Mouse (Mus musculus): ENCODE results near the gene Rala. TPM values are rescaled to one million over a fixed set of nuclear protein-coding genes. Genes with fewer than 3 reads are reported as not detected.

The Rala gene
- polyA plus RNA-seq, 1 experiment, result 16.7 TPM

DNA sequence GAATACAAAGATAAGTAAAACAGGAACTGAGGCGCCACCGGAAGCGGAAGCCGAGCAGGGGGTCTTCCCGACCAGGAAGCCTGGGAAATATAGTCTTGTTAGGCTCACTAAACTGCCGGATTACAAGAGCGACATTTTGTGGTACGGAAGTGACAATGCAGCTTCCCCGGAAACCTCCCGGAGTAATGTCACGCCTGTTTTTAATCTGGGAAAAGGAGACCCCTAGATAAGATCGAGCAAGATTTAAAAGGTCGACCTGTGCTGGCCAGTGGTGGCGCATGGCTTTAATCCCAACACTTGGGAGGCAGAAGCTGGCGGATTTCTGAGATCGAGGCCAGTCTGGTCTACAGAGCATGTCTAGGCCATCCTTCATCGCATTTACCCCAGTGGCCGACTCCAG, 5.5 kb upstream of the Rala start:
- Histone ChIP-seq H3K4me1 (replicated peaks; ENCODE audit: control insufficient read depth, insufficient read depth, low read length) (0 out of 2 replicates have a peak, but pooled peaks cover 1% of the 10 kb centered on the region), H3K27ac (ENCODE audit: control insufficient read depth, insufficient read depth, low read length) (no peak overlapping the region), H3K36me3 (ENCODE audit: control insufficient read depth, insufficient read depth, low read length) (no peaks in the 10 kb centered on the region), H3K4me3 (ENCODE audit: control insufficient read depth, insufficient read depth, low read length) (no peak overlapping the region), H3K27me3 (ENCODE audit: control insufficient read depth, insufficient read depth, low read length) (no peaks in the 10 kb centered on the region)
- no peak for DNase-seq
- WGBS, result 81% methylated on average over 18 of the region's 18 CpGs
- no peak for TF ChIP-seq CTCF (IDR thresholded peaks at IDR 0.05; ENCODE audit: borderline replicate concordance, control insufficient read depth, extremely low read depth, insufficient read depth, low read length, poor library complexity)
- TF ChIP-seq POLR2A (IDR thresholded peaks at IDR 0.05; ENCODE audit: control insufficient read depth, extremely low read depth, insufficient read depth, low read length, poor library complexity), result no peak

DNA sequence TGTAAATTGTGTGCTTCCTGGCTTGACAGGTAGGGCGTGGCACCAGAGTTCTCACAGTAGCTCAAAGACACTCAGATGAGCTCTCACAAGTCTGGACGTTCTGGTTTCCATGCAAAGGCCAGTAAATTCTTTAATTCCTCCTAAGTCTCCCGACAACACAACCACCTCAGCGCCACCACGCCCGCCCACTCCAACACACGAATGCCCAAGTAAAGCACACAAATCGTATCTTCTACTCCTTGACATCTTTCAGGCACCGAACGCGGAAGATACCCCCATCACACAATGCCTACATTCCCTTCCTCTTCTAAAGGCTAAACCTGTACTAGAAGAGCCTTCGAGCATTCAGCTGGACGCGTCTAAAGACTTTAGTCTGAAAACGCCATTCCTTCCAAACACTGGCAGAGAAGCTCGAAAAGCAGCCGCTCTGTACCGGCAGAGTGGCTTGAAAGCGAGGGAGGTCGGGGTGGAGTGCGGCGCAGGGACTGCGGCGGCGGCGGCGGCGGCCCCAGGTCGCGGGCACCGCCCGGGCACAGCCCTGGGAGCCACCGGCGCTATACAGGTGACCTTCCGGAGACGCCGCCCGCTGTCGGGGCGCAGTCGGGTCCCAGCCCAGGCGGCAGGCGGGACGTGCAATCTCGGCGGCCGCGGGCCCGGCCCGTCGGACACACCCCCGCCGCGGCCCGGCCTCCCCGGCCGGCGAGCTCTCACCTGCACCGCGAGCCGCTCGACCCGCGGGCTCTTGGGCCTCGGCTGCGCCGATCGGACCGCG, 547 bp downstream of the Rala start:
- Histone ChIP-seq H3K27ac (ENCODE audit: control insufficient read depth, insufficient read depth, low read length) (no peak overlapping the region), H3K4me1 (replicated peaks; ENCODE audit: control insufficient read depth, insufficient read depth, low read length) (0 out of 2 replicates have a peak, but pooled peaks cover 3% of the 10 kb centered on the region), H3K27me3 (ENCODE audit: control insufficient read depth, insufficient read depth, low read length) (no peaks in the 10 kb centered on the region), H3K36me3 (ENCODE audit: control insufficient read depth, insufficient read depth, low read length) (no peaks in the 10 kb centered on the region), H3K4me3 (ENCODE audit: control insufficient read depth, insufficient read depth, low read length) (peak overlapping the region; percentile 87)
- TF ChIP-seq POLR2A (IDR thresholded peaks at IDR 0.05; ENCODE audit: control insufficient read depth, extremely low read depth, insufficient read depth, low read length, poor library complexity), result no peak
- TF ChIP-seq CTCF (IDR thresholded peaks at IDR 0.05; ENCODE audit: borderline replicate concordance, control insufficient read depth, extremely low read depth, insufficient read depth, low read length, poor library complexity), result 0 out of 2 replicates have a peak, but pooled peaks have one; percentile 42
- peak; percentile 38 for DNase-seq
- 2% methylated on average over 70 of the region's 70 CpGs for WGBS

DNA sequence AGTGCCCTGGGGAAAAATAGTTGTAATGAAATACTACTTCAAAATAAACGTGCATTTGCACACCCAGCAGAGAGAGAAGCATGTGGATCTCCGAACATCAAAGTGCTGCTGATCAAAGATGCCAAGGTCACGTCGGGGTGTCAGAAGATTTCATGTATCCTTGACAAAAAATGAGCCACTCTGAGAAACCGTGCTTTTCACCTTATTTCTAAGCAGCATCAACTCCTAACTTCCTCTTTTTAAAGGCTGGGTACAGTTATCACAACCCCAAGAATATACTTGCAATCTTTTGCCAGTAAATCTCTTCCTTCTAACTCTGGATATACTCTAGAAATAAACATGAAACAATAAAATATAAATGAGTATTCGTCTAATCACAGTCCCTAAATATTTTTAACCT, 1.7 kb downstream of the Rala start:
- Histone ChIP-seq H3K4me1 (replicated peaks; ENCODE audit: control insufficient read depth, insufficient read depth, low read length) (0 out of 2 replicates have a peak, but pooled peaks cover 3% of the 10 kb centered on the region), H3K27me3 (ENCODE audit: control insufficient read depth, insufficient read depth, low read length) (no peaks in the 10 kb centered on the region), H3K36me3 (ENCODE audit: control insufficient read depth, insufficient read depth, low read length) (no peaks in the 10 kb centered on the region), H3K27ac (ENCODE audit: control insufficient read depth, insufficient read depth, low read length) (no peak overlapping the region), H3K4me3 (ENCODE audit: control insufficient read depth, insufficient read depth, low read length) (no peak overlapping the region)
- 27% methylated on average over 6 of the region's 6 CpGs for WGBS
- no peak for TF ChIP-seq POLR2A (IDR thresholded peaks at IDR 0.05; ENCODE audit: control insufficient read depth, extremely low read depth, insufficient read depth, low read length, poor library complexity)
- DNase-seq, result no peak

DNA sequence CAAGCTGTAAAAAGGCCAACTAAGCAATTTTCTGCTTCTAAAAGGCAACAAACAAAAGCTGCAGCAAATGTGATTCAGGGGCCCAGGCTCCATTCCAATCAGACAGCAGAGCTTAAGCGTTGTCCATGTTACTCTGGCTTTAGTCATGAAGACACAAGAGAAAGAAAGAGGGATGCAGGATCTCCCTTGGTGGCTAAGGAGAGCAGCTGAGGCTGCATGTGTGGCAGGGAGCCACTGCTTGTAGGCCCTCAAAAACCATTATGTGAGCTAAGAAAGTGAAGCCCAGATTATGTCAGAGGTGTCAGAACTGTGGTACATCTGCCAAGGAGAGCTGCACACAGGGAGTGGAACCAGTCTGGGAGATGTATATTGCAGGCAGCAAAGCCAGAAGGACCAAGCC, 36.7 kb downstream of the Rala start:
- 100% methylated on average over 1 of the region's 1 CpGs for WGBS
- Histone ChIP-seq H3K27ac (ENCODE audit: control insufficient read depth, insufficient read depth, low read length) (no peak overlapping the region), H3K27me3 (ENCODE audit: control insufficient read depth, insufficient read depth, low read length) (no peaks in the 10 kb centered on the region), H3K36me3 (ENCODE audit: control insufficient read depth, insufficient read depth, low read length) (no peaks in the 10 kb centered on the region), H3K4me3 (ENCODE audit: control insufficient read depth, insufficient read depth, low read length) (no peak overlapping the region), H3K4me1 (replicated peaks; ENCODE audit: control insufficient read depth, insufficient read depth, low read length) (no peaks in the 10 kb centered on the region)
- TF ChIP-seq CTCF (IDR thresholded peaks at IDR 0.05; ENCODE audit: borderline replicate concordance, control insufficient read depth, extremely low read depth, insufficient read depth, low read length, poor library complexity) (no peak), POLR2A (IDR thresholded peaks at IDR 0.05; ENCODE audit: control insufficient read depth, extremely low read depth, insufficient read depth, low read length, poor library complexity) (no peak)
- DNase-seq, result no peak

GRCm38 (mm10) chr13:17901474-17901873, 42.6 kb downstream of the Rala start:
- 96% methylated on average over 4 of the region's 4 CpGs for WGBS
- no peak overlapping the region for H3K27ac ChIP-seq (ENCODE audit: control insufficient read depth, insufficient read depth, low read length)
- H3K27me3 ChIP-seq (ENCODE audit: control insufficient read depth, insufficient read depth, low read length), result no peaks in the 10 kb centered on the region
- no peak for TF ChIP-seq CTCF (IDR thresholded peaks at IDR 0.05; ENCODE audit: borderline replicate concordance, control insufficient read depth, extremely low read depth, insufficient read depth, low read length, poor library complexity)
- TF ChIP-seq POLR2A (IDR thresholded peaks at IDR 0.05; ENCODE audit: control insufficient read depth, extremely low read depth, insufficient read depth, low read length, poor library complexity), result no peak
- H3K4me3 ChIP-seq (ENCODE audit: control insufficient read depth, insufficient read depth, low read length), result no peak overlapping the region
- no peaks in the 10 kb centered on the region for H3K36me3 ChIP-seq (ENCODE audit: control insufficient read depth, insufficient read depth, low read length)
- no peak for DNase-seq
- no peaks in the 10 kb centered on the region for H3K4me1 ChIP-seq (replicated peaks; ENCODE audit: control insufficient read depth, insufficient read depth, low read length)

GRCm38 (mm10) chr13:17900641-17901040, 43.4 kb downstream of the Rala start:
- no peaks in the 10 kb centered on the region for H3K36me3 ChIP-seq (ENCODE audit: control insufficient read depth, insufficient read depth, low read length)
- no peak for DNase-seq
- H3K4me3 ChIP-seq (ENCODE audit: control insufficient read depth, insufficient read depth, low read length), result no peak overlapping the region
- no peaks in the 10 kb centered on the region for H3K4me1 ChIP-seq (replicated peaks; ENCODE audit: control insufficient read depth, insufficient read depth, low read length)
- WGBS, result 97% methylated on average over 5 of the region's 5 CpGs
- no peaks in the 10 kb centered on the region for H3K27me3 ChIP-seq (ENCODE audit: control insufficient read depth, insufficient read depth, low read length)
- no peak overlapping the region for H3K27ac ChIP-seq (ENCODE audit: control insufficient read depth, insufficient read depth, low read length)
- no peak for TF ChIP-seq CTCF (IDR thresholded peaks at IDR 0.05; ENCODE audit: borderline replicate concordance, control insufficient read depth, extremely low read depth, insufficient read depth, low read length, poor library complexity)
- TF ChIP-seq POLR2A (IDR thresholded peaks at IDR 0.05; ENCODE audit: control insufficient read depth, extremely low read depth, insufficient read depth, low read length, poor library complexity), result no peak

Measured in thymus, adult 2 months (tissue).